Mouse (Mus musculus) CD4-positive, CD25-positive, alpha-beta regulatory T cell, adult 2 months (primary cell): ENCODE measurements around the gene Pou6f1.
"Not testable (repeated sequence)": the region's sequence is repeated elsewhere in the genome, so short reads cannot be mapped to it uniquely, and the experiment has no call there.

Experiments
- DNase-seq: peaks from one replicate; pipeline ENCODE4 v3.0.0-alpha.2; 2012; ENCODE audit warnings: low read depth, low spot score

The Pou6f1 gene

GRCm38 (mm10) chr15:100599276-100600046, at the start of gene Pou6f1:
Gene Pou6f1 (minus strand): TSS chr15:100599984.
- DNase-seq: peak; percentile 43

- DNase-seq: no peak
Observed at GRCm38 (mm10) chr15:100646161-100646560, 46.4 kb upstream of the Pou6f1 start.

GRCm38 (mm10) chr15:100642451-100642850, 42.7 kb upstream of the Pou6f1 start:
- DNase-seq: no peak

- DNase-seq: no peak
Observed at GRCm38 (mm10) chr15:100641226-100641810, 41.5 kb upstream of the Pou6f1 start.

- DNase-seq: no peak
Observed at GRCm38 (mm10) chr15:100639972-100640750, 40.4 kb upstream of the Pou6f1 start.

- peak; percentile 72 for DNase-seq
Observed at GRCm38 (mm10) chr15:100637661-100638060, 37.9 kb upstream of the Pou6f1 start.

GRCm38 (mm10) chr15:100636700-100637501, 37.1 kb upstream of the Pou6f1 start, which contains the start of gene Smagp:
Gene Smagp (minus strand): TSS chr15:100636940.
- DNase-seq: peak; percentile 44

GRCm38 (mm10) chr15:100635851-100636645, 36.3 kb upstream of the Pou6f1 start:
- no peak for DNase-seq

- no peak for DNase-seq
Observed at GRCm38 (mm10) chr15:100635239-100635638, 35.5 kb upstream of the Pou6f1 start.

GRCm38 (mm10) chr15:100633341-100633740, 33.6 kb upstream of the Pou6f1 start:
- DNase-seq: no peak

GRCm38 (mm10) chr15:100632323-100632722, 32.5 kb upstream of the Pou6f1 start:
- no peak for DNase-seq

GRCm38 (mm10) chr15:100631454-100632170, 31.8 kb upstream of the Pou6f1 start:
- DNase-seq: no peak

- no peak for DNase-seq
Observed at GRCm38 (mm10) chr15:100630126-100630525, 30.3 kb upstream of the Pou6f1 start.

- no peak for DNase-seq
Observed at GRCm38 (mm10) chr15:100628797-100629196, 29.0 kb upstream of the Pou6f1 start.

GRCm38 (mm10) chr15:100627774-100628370, 28.1 kb upstream of the Pou6f1 start:
- no peak for DNase-seq

GRCm38 (mm10) chr15:100627287-100627686, 27.5 kb upstream of the Pou6f1 start:
- no peak for DNase-seq

- DNase-seq: no peak
Observed at GRCm38 (mm10) chr15:100624435-100624834, 24.7 kb upstream of the Pou6f1 start.

- no peak for DNase-seq
Observed at GRCm38 (mm10) chr15:100623754-100624153, 24.0 kb upstream of the Pou6f1 start.

GRCm38 (mm10) chr15:100622164-100622563, 22.4 kb upstream of the Pou6f1 start:
- DNase-seq: no peak

- DNase-seq: not testable (repeated sequence)
Observed at GRCm38 (mm10) chr15:100621671-100622070, 21.9 kb upstream of the Pou6f1 start.
